Mouse (Mus musculus) midbrain, embryonic 13.5 days (tissue): ENCODE measurements at regions not wholly inside any gene's neighbourhood (a gene's known extent, or its start where the extent isn't known, plus 50 kb on each side); places are given as distances from the start of the nearest gene placed in this dataset.
A peak's percentile ranks its signal among the peaks of the same experiment; 100 is the strongest.

ENCODE experiments used
- ATAC-seq: fragments of 200-750 bp; cut with Nextera tagmentation; 2 replicates; pipeline ENCODE4 v1.8.0; 2017; ENCODE audit warnings: mild to moderate bottlenecking, moderate TSS enrichment, moderate library complexity
- H3K27ac ChIP-seq: fragments of 300-500 bp; sonication (generic); 2 replicates; pipeline ENCODE4 v1.5.1; 2015; ENCODE audit warnings: inconsistent platforms, mild to moderate bottlenecking, moderate library complexity
- H3K27me3 ChIP-seq: fragments of 300-500 bp; sonication (generic); 2 replicates; pipeline ENCODE4 v1.6.1; 2015; ENCODE audit warnings: mild to moderate bottlenecking, inconsistent platforms
- H3K36me3 ChIP-seq: fragments of 300-500 bp; sonication (generic); 2 replicates; pipeline ENCODE4 v1.6.1; 2015; ENCODE audit warnings: mild to moderate bottlenecking, inconsistent platforms
- H3K4me1 ChIP-seq: fragments of 300-500 bp; sonication (generic); replicated peaks from 2 replicates; pipeline ENCODE4 v1.6.1; 2015; ENCODE audit warnings: inconsistent platforms
- H3K4me2 ChIP-seq: fragments of 300-500 bp; sonication (generic); replicated peaks from 2 replicates; pipeline ENCODE4 v1.6.1; 2015; ENCODE audit warnings: moderate library complexity, mild to moderate bottlenecking, inconsistent platforms
- H3K4me3 ChIP-seq: fragments of 300-500 bp; sonication (generic); replicated peaks from 2 replicates; pipeline ENCODE4 v1.5.1; 2015; ENCODE audit warnings: mild to moderate bottlenecking, inconsistent platforms
- H3K9ac ChIP-seq: fragments of 300-500 bp; sonication (generic); replicated peaks from 2 replicates; pipeline ENCODE4 v1.6.1; 2015; ENCODE audit warnings: mild to moderate bottlenecking, inconsistent platforms
- H3K9me3 ChIP-seq: fragments of 300-500 bp; sonication (generic); 2 replicates; pipeline ENCODE4 v1.6.1; 2016; ENCODE audit warnings: mild to moderate bottlenecking, inconsistent platforms
- WGBS: fragments of 180-500 bp; shearing (Covaris S2); methylation state at CpG from one replicate; pipeline ENCODE4 v1.1.7; 2015; 5-methylcytosine and 5-hydroxymethylcytosine counted together

- H3K36me3 ChIP-seq = no peaks in the 10 kb centered on the region
- H3K4me3 ChIP-seq = no peak overlapping the region
- no peak overlapping the region for H3K4me2 ChIP-seq
- 89% methylated on average over 5 of the region's 5 CpGs for WGBS
- no peaks in the 10 kb centered on the region; the same call in 1 of the 2 replicates for H3K9me3 ChIP-seq
- ATAC-seq = no peak
- H3K27me3 ChIP-seq = no peaks in the 10 kb centered on the region
- H3K9ac ChIP-seq = no peak overlapping the region
- no peaks in the 10 kb centered on the region for H3K4me1 ChIP-seq
- no peak overlapping the region for H3K27ac ChIP-seq
Measured at GRCm38 (mm10) chr15:27137580-27137979, 242.2 kb upstream of the Fbxl7 start.

- H3K4me2 ChIP-seq = no peak overlapping the region
- H3K27ac ChIP-seq = no peak overlapping the region
- H3K4me3 ChIP-seq = no peak overlapping the region
- WGBS = 71% methylated on average over 6 of the region's 6 CpGs
- 0 out of 2 replicates have a peak, but pooled peaks cover 5% of the 10 kb centered on the region for H3K4me1 ChIP-seq
- H3K36me3 ChIP-seq = no peaks in the 10 kb centered on the region
- no peak overlapping the region for H3K9ac ChIP-seq
- no peaks in the 10 kb centered on the region for H3K27me3 ChIP-seq
- ATAC-seq = 0 out of 2 replicates have a peak, but pooled peaks have one; percentile 43
- no peaks in the 10 kb centered on the region for H3K9me3 ChIP-seq
Measured at GRCm38 (mm10) chr15:27145860-27146259, 250.5 kb upstream of the Fbxl7 start.

- ATAC-seq = no peak
- no peak overlapping the region for H3K4me2 ChIP-seq
- H3K4me3 ChIP-seq = no peak overlapping the region
- no peaks in the 10 kb centered on the region for H3K9me3 ChIP-seq
- H3K27me3 ChIP-seq = no peaks in the 10 kb centered on the region
- 75% methylated on average over 5 of the region's 5 CpGs for WGBS
- no peaks in the 10 kb centered on the region for H3K4me1 ChIP-seq
- no peak overlapping the region for H3K27ac ChIP-seq
- H3K36me3 ChIP-seq = no peaks in the 10 kb centered on the region
- H3K9ac ChIP-seq = no peak overlapping the region
Measured at GRCm38 (mm10) chr15:27160986-27161385, 265.6 kb upstream of the Fbxl7 start.

- H3K4me2 ChIP-seq = no peak overlapping the region
- no peak overlapping the region for H3K27ac ChIP-seq
- H3K36me3 ChIP-seq = no peaks in the 10 kb centered on the region
- no peak for ATAC-seq
- WGBS = 90% methylated on average over 1 of the region's 1 CpGs
- no peaks in the 10 kb centered on the region for H3K4me1 ChIP-seq
- H3K27me3 ChIP-seq = no peaks in the 10 kb centered on the region
- no peak overlapping the region for H3K4me3 ChIP-seq
- H3K9ac ChIP-seq = no peak overlapping the region
- H3K9me3 ChIP-seq = no peaks in the 10 kb centered on the region
Measured at GRCm38 (mm10) chr15:27167484-27167883, 272.1 kb upstream of the Fbxl7 start.

- no peak overlapping the region for H3K4me3 ChIP-seq
- H3K4me1 ChIP-seq = no peaks in the 10 kb centered on the region
- no peaks in the 10 kb centered on the region for H3K36me3 ChIP-seq
- H3K9me3 ChIP-seq = no peaks in the 10 kb centered on the region
- H3K9ac ChIP-seq = no peak overlapping the region
- 90% methylated on average over 7 of the region's 7 CpGs for WGBS
- H3K27me3 ChIP-seq = no peaks in the 10 kb centered on the region
- no peak overlapping the region for H3K27ac ChIP-seq
- no peak for ATAC-seq
- no peak overlapping the region for H3K4me2 ChIP-seq
Measured at GRCm38 (mm10) chr15:27169846-27170245, 274.5 kb upstream of the Fbxl7 start.

GRCm38 (mm10) chr15:27173506-27173905 lies 278.1 kb upstream of the Fbxl7 start:
- Histone ChIP-seq H3K9me3 (no peaks in the 10 kb centered on the region), H3K27me3 (no peaks in the 10 kb centered on the region), H3K27ac (no peak overlapping the region), H3K4me3 (no peak overlapping the region), H3K4me2 (no peak overlapping the region), H3K4me1 (no peaks in the 10 kb centered on the region), H3K36me3 (no peaks in the 10 kb centered on the region), H3K9ac (no peak overlapping the region)
- 59% methylated on average over 5 of the region's 5 CpGs for WGBS
- ATAC-seq = no peak

GRCm38 (mm10) chr15:27178084-27178935 lies 282.9 kb upstream of the Fbxl7 start:
- Histone ChIP-seq H3K4me3 (no peak overlapping the region), H3K9ac (no peak overlapping the region), H3K36me3 (no peaks in the 10 kb centered on the region), H3K4me2 (no peak overlapping the region), H3K27ac (0 out of 2 replicates have a peak overlapping the region, but pooled peaks have one; percentile 25), H3K9me3 (no peaks in the 10 kb centered on the region), H3K4me1 (no peaks in the 10 kb centered on the region), H3K27me3 (no peaks in the 10 kb centered on the region)
- ATAC-seq = no peak
- WGBS = 53% methylated on average over 13 of the region's 13 CpGs

- no peak overlapping the region for H3K4me3 ChIP-seq
- ATAC-seq = peak; percentile 70
- no peaks in the 10 kb centered on the region for H3K4me1 ChIP-seq
- WGBS = 53% methylated on average over 4 of the region's 4 CpGs
- no peak overlapping the region for H3K27ac ChIP-seq
- H3K9ac ChIP-seq = no peak overlapping the region
- no peaks in the 10 kb centered on the region for H3K36me3 ChIP-seq
- no peaks in the 10 kb centered on the region for H3K27me3 ChIP-seq
- no peaks in the 10 kb centered on the region for H3K9me3 ChIP-seq
- H3K4me2 ChIP-seq = no peak overlapping the region
Measured at GRCm38 (mm10) chr15:27189699-27190098, 276.8 kb upstream of the Ank start.

- 90% methylated on average over 3 of the region's 3 CpGs for WGBS
- Histone ChIP-seq H3K9me3 (0 out of 2 replicates have a peak, but pooled peaks cover 3% of the 10 kb centered on the region), H3K4me3 (no peak overlapping the region), H3K27me3 (no peaks in the 10 kb centered on the region), H3K27ac (no peak overlapping the region), H3K4me1 (no peaks in the 10 kb centered on the region), H3K36me3 (no peaks in the 10 kb centered on the region), H3K4me2 (no peak overlapping the region), H3K9ac (no peak overlapping the region)
- ATAC-seq = no peak
Measured at GRCm38 (mm10) chr15:27201513-27201912, 265.0 kb upstream of the Ank start.

- Histone ChIP-seq H3K4me3 (no peak overlapping the region), H3K9ac (no peak overlapping the region), H3K36me3 (no peaks in the 10 kb centered on the region), H3K4me2 (no peak overlapping the region), H3K27ac (no peak overlapping the region), H3K9me3 (0 out of 2 replicates have a peak, but pooled peaks cover 3% of the 10 kb centered on the region), H3K27me3 (no peaks in the 10 kb centered on the region), H3K4me1 (no peaks in the 10 kb centered on the region)
- WGBS = 41% methylated on average over 6 of the region's 6 CpGs
- no peak for ATAC-seq
Measured at GRCm38 (mm10) chr15:27204888-27205287, 261.6 kb upstream of the Ank start.

GRCm38 (mm10) chr15:27207446-27207845 lies 259.0 kb upstream of the Ank start:
- ATAC-seq = no peak

GRCm38 (mm10) chr15:27216387-27216786 lies 250.1 kb upstream of the Ank start:
- no peak overlapping the region for H3K4me3 ChIP-seq
- WGBS = 79% methylated on average over 7 of the region's 7 CpGs

More at GRCm38 (mm10) chr15:27207446-27207845, 259.0 kb upstream of the Ank start:
- Histone ChIP-seq H3K27me3 (no peaks in the 10 kb centered on the region), H3K4me2 (no peak overlapping the region), H3K4me1 (no peaks in the 10 kb centered on the region), H3K9me3 (0 out of 2 replicates have a peak, but pooled peaks cover 3% of the 10 kb centered on the region), H3K9ac (no peak overlapping the region), H3K4me3 (no peak overlapping the region), H3K27ac (no peak overlapping the region), H3K36me3 (no peaks in the 10 kb centered on the region)
- WGBS = 90% methylated on average over 11 of the region's 11 CpGs

More at GRCm38 (mm10) chr15:27216387-27216786, 250.1 kb upstream of the Ank start:
- H3K27ac ChIP-seq = no peak overlapping the region
- ATAC-seq = no peak
- no peak overlapping the region for H3K9ac ChIP-seq
- H3K4me1 ChIP-seq = no peaks in the 10 kb centered on the region
- H3K4me2 ChIP-seq = no peak overlapping the region
- no peaks in the 10 kb centered on the region for H3K27me3 ChIP-seq
- no peaks in the 10 kb centered on the region for H3K36me3 ChIP-seq
- H3K9me3 ChIP-seq = no peaks in the 10 kb centered on the region
